In genomic region chr8:83568128-83568527, GRCm38 (mm10) we compare ENCODE assay signal across 10 mouse cellular contexts. TPM values are rescaled to one million over a fixed set of nuclear protein-coding genes. Genes with fewer than 3 reads are reported as not detected.
A peak's percentile ranks its signal among the peaks of the same experiment; 100 is the strongest.
DNase-seq lines count a peak whose midpoint lies in the region; ATAC-seq and TF ChIP-seq lines count a peak whose summit lies in the region.
"Had no signal": no experiment of that assay in that cellular context is flagged by ENCODE, and none has a peak within 500 bp of the region (broad histone marks: within the 10 kb centered on the region; RNA-seq: fewer than 3 reads in every experiment).

No protein-coding gene starts in this region.

- no peaks in the 10 kb centered on the region for H3K9me3 ChIP-seq in neural tube, embryonic 11.5 days (ENCODE audit: control insufficient read depth, low read length)
- H3K9me3 ChIP-seq in hindbrain, embryonic 14.5 days (ENCODE audit: control insufficient read depth, low read length), result no peaks in the 10 kb centered on the region
- no peaks in the 10 kb centered on the region for H3K9me3 ChIP-seq in neural tube, embryonic 12.5 days

- no peak for TF ChIP-seq CTCF in gastrocnemius, adult 2 months (IDR thresholded peaks at IDR 0.05)

- H3K4me1 ChIP-seq in neural tube, embryonic 11.5 days (ENCODE audit: control insufficient read depth, insufficient read depth, low read length), result peaks cover 9% of the 10 kb centered on the region
- H3K4me1 ChIP-seq in hindbrain, embryonic 14.5 days (replicated peaks; ENCODE audit: control insufficient read depth, insufficient read depth, low read length), result peaks cover 15% of the 10 kb centered on the region; the same call in 1 of the 2 replicates
- H3K4me1 ChIP-seq in neural tube, embryonic 12.5 days, result peaks cover 16% of the 10 kb centered on the region

- peak overlapping the region; percentile 84 for H3K4me3 ChIP-seq in gastrocnemius, adult 2 months
- H3K4me3 ChIP-seq in neural tube, embryonic 11.5 days (ENCODE audit: low read depth, low read length), result no peak overlapping the region
- H3K4me3 ChIP-seq in hindbrain, embryonic 14.5 days (replicated peaks; ENCODE audit: low read length), result no peak overlapping the region
- H3K4me3 ChIP-seq in neural tube, embryonic 12.5 days, result no peak overlapping the region

- H3K36me3 ChIP-seq in neural tube, embryonic 11.5 days (ENCODE audit: control insufficient read depth, insufficient read depth, low read length), result peaks cover 16% of the 10 kb centered on the region
- H3K36me3 ChIP-seq in hindbrain, embryonic 14.5 days (replicated peaks; ENCODE audit: control insufficient read depth, insufficient read depth), result peaks cover 36% of the 10 kb centered on the region
- peaks cover 37% of the 10 kb centered on the region for H3K36me3 ChIP-seq in neural tube, embryonic 12.5 days

- peak overlapping the region; percentile 79 for H3K9ac ChIP-seq in neural tube, embryonic 11.5 days (ENCODE audit: low read length)
- H3K9ac ChIP-seq in hindbrain, embryonic 14.5 days, result 0 out of 2 replicates have a peak overlapping the region, but pooled peaks have one; percentile 78
- H3K9ac ChIP-seq in neural tube, embryonic 12.5 days, result peak overlapping the region; percentile 77; the same call in 1 of the 2 replicates

- ATAC-seq in neural tube, embryonic 11.5 days (ENCODE audit: insufficient read depth, low FRiP score, low TSS enrichment), result no peak
- no peak for ATAC-seq in hindbrain, embryonic 14.5 days (ENCODE audit: low FRiP score)
- no peak for ATAC-seq in neural tube, embryonic 12.5 days (ENCODE audit: low FRiP score, low read depth)

- H3K27me3 ChIP-seq in neural tube, embryonic 11.5 days (ENCODE audit: control insufficient read depth, insufficient read depth, low read length), result no peaks in the 10 kb centered on the region
- H3K27me3 ChIP-seq in hindbrain, embryonic 14.5 days (ENCODE audit: control insufficient read depth, insufficient read depth, low read length), result no peaks in the 10 kb centered on the region
- H3K27me3 ChIP-seq in neural tube, embryonic 12.5 days (replicated peaks), result no peaks in the 10 kb centered on the region

- WGBS in neural tube, embryonic 11.5 days, result 73% methylated on average over 5 of the region's 5 CpGs
- 68% methylated on average over 5 of the region's 5 CpGs for WGBS in hindbrain, embryonic 14.5 days
- 72% methylated on average over 5 of the region's 5 CpGs for WGBS in neural tube, embryonic 12.5 days

- DNase-seq in gastrocnemius, adult 2 months, result peak; percentile 17
- DNase-seq in gastrocnemius, postnatal 36 days, result no peak
- no peak for DNase-seq in neural tube, embryonic 11.5 days (ENCODE audit: low spot score)
- no peak for DNase-seq in neural tube, embryonic 10.5 days (ENCODE audit: extremely low spot score, low spot score)
- DNase-seq in hindbrain, embryonic 14.5 days (ENCODE audit: low spot score), result no peak
- no peak for DNase-seq in urinary bladder, adult 2 months (ENCODE audit: low spot score)
- DNase-seq in ovary, postnatal 36 days (ENCODE audit: low spot score), result no peak
- DNase-seq: lung, postnatal 10 days; spleen, adult 18-20 months had no signal

- peak overlapping the region; percentile 56 for H3K27ac ChIP-seq in gastrocnemius, adult 2 months
- no peak overlapping the region for H3K27ac ChIP-seq in neural tube, embryonic 11.5 days (ENCODE audit: low read depth, low read length)
- no peak overlapping the region for H3K27ac ChIP-seq in hindbrain, embryonic 14.5 days
- H3K27ac ChIP-seq in neural tube, embryonic 12.5 days, result no peak overlapping the region

- no peak overlapping the region; the same call in 1 of the 2 replicates for H3K4me2 ChIP-seq in neural tube, embryonic 11.5 days (ENCODE audit: low read depth)
- H3K4me2 ChIP-seq in hindbrain, embryonic 14.5 days (replicated peaks), result peak overlapping the region; percentile 55; the same call in 1 of the 2 replicates
- H3K4me2 ChIP-seq in neural tube, embryonic 12.5 days (replicated peaks), result peak overlapping the region; percentile 87

- intact Hi-C loops in gastrocnemius, adult 2 months (cut with DNase I), result loop anchor here (5.0 kb wide), 1 partner anchor 39 kb away; the partner anchor contains the start of genes Dnajb1 and Tecr
- intact Hi-C loops in gastrocnemius, postnatal 36 days (cut with DNase I), result loop anchor here (5.0 to 10.0 kb wide), 2 partner anchors 39 to 123 kb away; partner anchors contain the start of genes Dnajb1 and Tecr

RNA-seq across cellular contexts. Expression of gene Ndufb7, which starts 1.7 kb away (rescaled TPM):
- 100 to 1,000 TPM; 282 to 397 TPM for total RNA-seq in gastrocnemius, adult 2 months (2021)
- total RNA-seq in gastrocnemius, postnatal 36 days (2021), result 100 to 1,000 TPM; 328 to 346 TPM
- 326 and 331 TPM in 2 replicates for polyA plus RNA-seq in neural tube, embryonic 11.5 days (2014; fragmentation: Nextera tagmentation; extraction: Ambion mirVana)
- polyA plus RNA-seq in hindbrain, embryonic 14.5 days (2014; fragmentation: Nextera tagmentation; extraction: Ambion mirVana), result 321 and 385 TPM in 2 replicates
- polyA plus RNA-seq in neural tube, embryonic 12.5 days (2016; fragmentation: Nextera tagmentation; extraction: Ambion mirVana), result 343 and 361 TPM in 2 replicates
- 241 and 263 TPM in 2 replicates for polyA plus RNA-seq in urinary bladder, adult 2 months (2012; rRNA removed)

RNA-seq across cellular contexts. Expression of gene Olfr370, which starts 32.5 kb away (rescaled TPM):
- not detected for total RNA-seq in gastrocnemius, adult 2 months (2021)
- total RNA-seq in gastrocnemius, postnatal 36 days (2021), result not detected
- polyA plus RNA-seq in neural tube, embryonic 11.5 days (2014; fragmentation: Nextera tagmentation; extraction: Ambion mirVana), result not detected in 2 replicates
- polyA plus RNA-seq in hindbrain, embryonic 14.5 days (2014; fragmentation: Nextera tagmentation; extraction: Ambion mirVana), result 0.13 TPM in 1 of 2 replicates, not detected in the other
- polyA plus RNA-seq in neural tube, embryonic 12.5 days (2016; fragmentation: Nextera tagmentation; extraction: Ambion mirVana), result not detected in 2 replicates
- polyA plus RNA-seq in urinary bladder, adult 2 months (2012; rRNA removed), result not detected in 2 replicates

RNA-seq across cellular contexts. Expression of gene Tecr, which starts 39.6 kb away (rescaled TPM):
- total RNA-seq in gastrocnemius, adult 2 months (2021), result 100 to 1,000 TPM; 416 to 566 TPM
- 100 to 1,000 TPM; 431 to 564 TPM for total RNA-seq in gastrocnemius, postnatal 36 days (2021)
- polyA plus RNA-seq in neural tube, embryonic 11.5 days (2014; fragmentation: Nextera tagmentation; extraction: Ambion mirVana), result 734 and 760 TPM in 2 replicates
- polyA plus RNA-seq in hindbrain, embryonic 14.5 days (2014; fragmentation: Nextera tagmentation; extraction: Ambion mirVana), result 1,444 and 1,536 TPM in 2 replicates
- polyA plus RNA-seq in neural tube, embryonic 12.5 days (2016; fragmentation: Nextera tagmentation; extraction: Ambion mirVana), result 760 and 802 TPM in 2 replicates
- polyA plus RNA-seq in urinary bladder, adult 2 months (2012; rRNA removed), result 298 and 313 TPM in 2 replicates

RNA-seq across cellular contexts. Expression of gene Dnajb1, which starts 39.9 kb away (rescaled TPM):
- total RNA-seq in gastrocnemius, adult 2 months (2021), result 10 to 100 TPM in 1 of 2 experiments, 1 to 10 TPM in 1; 3.6 to 11.8 TPM
- 1 to 10 TPM; 5.2 to 5.8 TPM for total RNA-seq in gastrocnemius, postnatal 36 days (2021)
- polyA plus RNA-seq in neural tube, embryonic 11.5 days (2014; fragmentation: Nextera tagmentation; extraction: Ambion mirVana), result 64.9 and 68.9 TPM in 2 replicates
- 45.8 and 47.8 TPM in 2 replicates for polyA plus RNA-seq in hindbrain, embryonic 14.5 days (2014; fragmentation: Nextera tagmentation; extraction: Ambion mirVana)
- polyA plus RNA-seq in neural tube, embryonic 12.5 days (2016; fragmentation: Nextera tagmentation; extraction: Ambion mirVana), result 60.2 and 63.0 TPM in 2 replicates
- 30.7 and 36.8 TPM in 2 replicates for polyA plus RNA-seq in urinary bladder, adult 2 months (2012; rRNA removed)
